Mouse (Mus musculus) ovary, postnatal 14 days (tissue): Measurements from ENCODE around the gene Dnajb12.
"Not testable (repeated sequence)": the region's sequence is repeated elsewhere in the genome, so short reads cannot be mapped to it uniquely, and the experiment has no call there.

Source experiments
- DNase-seq: peaks from one replicate; pipeline ENCODE4 v3.0.0; 2022; ENCODE audit warnings: low spot score

The Dnajb12 gene

GRCm38 (mm10) chr10:59870038-59870437 is 9.3 kb upstream of the Dnajb12 start:
- DNase-seq: no peak

DNA sequence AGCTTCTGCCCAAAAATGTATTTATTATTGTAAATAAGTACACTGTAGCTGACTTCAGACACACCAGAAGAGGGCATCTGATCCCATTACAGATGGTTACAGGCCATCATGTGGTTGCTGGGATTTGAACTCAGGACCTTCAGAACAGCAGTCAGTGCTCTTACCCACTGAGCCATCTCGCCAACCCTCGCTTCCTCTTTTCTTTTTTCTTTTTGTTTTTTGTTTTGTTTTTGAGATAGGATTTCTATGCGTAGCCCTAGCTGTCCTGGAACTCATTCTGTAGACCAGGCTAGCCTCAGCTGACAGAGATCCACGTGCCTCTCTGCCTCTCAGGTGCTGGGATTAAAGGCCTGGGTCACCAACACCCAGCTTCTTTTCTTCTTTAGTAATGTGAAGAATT is 6.7 kb upstream of the Dnajb12 start:
- DNase-seq: not testable (repeated sequence)

DNA sequence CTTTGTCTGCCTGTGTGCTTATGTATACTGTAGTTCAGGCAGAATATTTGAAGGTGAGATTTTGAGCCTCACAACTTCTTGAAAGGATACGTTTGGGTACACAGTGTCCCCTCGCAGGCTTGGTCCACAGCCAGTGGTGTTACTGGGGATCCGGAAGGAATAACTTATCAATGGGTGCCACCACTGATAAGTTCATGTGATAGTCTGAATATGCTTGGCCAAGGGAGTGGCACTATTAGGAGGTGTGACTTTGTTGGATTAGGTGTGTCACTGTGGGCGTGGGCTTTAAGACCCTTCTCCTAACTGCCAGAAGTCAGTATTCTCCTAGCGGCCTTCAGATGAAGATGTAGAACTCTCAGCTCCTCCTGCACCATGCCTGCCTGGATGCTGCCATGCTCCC is 6.2 kb upstream of the Dnajb12 start:
- DNase-seq: no peak

- no peak for DNase-seq
These were observed 5.7 kb upstream of the Dnajb12 start for GRCm38 (mm10) chr10:59873613-59874012.

DNA sequence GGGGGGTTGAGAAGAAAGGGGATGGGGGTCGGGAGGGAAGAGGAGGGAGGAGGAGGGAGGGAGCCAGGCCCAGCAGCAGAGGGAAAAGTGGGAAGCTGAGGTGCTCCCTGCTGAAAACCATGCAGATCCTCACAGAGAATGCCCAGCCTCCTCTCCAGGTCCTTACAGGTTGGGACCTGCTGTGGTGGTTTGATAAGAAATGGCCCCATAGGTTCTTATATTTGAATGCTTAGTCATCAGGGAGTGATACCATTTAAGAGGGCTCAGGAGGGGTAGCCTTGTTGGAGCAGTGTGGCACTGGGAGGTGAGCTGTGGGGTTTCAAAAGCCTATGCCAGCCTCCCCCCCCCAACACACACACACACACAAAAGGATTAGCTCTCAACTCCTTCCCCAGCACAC is 4.0 kb upstream of the Dnajb12 start:
- DNase-seq: no peak

- DNase-seq: not testable (repeated sequence)
These were observed 2.7 kb upstream of the Dnajb12 start for GRCm38 (mm10) chr10:59876698-59877097.

DNA sequence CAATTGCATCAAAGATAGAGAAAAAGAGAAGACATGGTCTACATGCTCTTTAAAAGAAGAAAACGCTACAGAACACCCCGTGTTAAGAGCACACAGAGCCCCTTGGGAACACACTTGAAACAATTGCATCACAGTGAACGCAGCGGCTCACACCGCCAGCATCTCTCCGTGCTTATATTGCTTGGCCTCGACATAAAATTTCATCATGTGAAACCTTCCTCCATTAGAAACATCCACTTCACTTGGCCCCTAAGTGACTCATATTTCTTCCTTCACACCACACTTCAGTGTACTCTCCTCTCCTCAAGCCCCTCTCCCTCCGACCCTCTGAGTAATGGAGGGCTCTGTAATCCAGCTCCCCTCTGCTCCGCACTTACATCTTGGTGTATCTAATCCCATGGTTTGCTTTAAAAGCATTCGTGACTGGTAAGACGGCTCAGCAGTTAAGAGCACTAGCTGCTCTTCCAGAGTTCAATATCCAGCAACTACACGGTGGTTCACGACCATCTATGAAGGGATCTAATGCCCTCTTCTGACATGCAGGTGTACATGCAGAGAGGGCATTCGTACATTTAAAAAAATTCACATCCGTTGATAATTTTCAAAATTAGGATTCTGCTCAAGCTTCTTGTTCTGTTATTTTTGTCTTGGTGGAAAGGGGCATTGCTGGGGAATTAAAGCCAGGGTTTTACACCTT is 1.8 kb upstream of the Dnajb12 start:
- no peak for DNase-seq

DNA sequence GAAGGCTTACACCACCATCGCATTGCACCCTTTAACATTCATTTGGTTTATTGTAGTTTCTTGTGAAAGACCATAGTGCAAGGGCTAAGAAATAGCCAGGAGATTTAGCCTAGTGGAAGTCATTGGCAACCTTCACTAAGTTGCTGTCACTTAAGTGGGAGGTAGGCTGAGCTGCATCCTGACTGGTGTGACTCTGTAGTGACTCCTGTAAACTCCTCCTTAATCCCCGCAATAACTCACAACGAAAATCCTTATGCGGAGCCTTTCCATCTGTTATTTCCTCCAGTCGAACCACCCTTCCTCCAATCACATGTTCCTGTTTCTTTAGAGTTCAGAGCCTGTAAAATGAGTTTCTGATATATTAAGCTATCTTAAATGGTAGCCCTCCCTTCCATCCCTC is 533 bp upstream of the Dnajb12 start:
- DNase-seq: no peak

DNA sequence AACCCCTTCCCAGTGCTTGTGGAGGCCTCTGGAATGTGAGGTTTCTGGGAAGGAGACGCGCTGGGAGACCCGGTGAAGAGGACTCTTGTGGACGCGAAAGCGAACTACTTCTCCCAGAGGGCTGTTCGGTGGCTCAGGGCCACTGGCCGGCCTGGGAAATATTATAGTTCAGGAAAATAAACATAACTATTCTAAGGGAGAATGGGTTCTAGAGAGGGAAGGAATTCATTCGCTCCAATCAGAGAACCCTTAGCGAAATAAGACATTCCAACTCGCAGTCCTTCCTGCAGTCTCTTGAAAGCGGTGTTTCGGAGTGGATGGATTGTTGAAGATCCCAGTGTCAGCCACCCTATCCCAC is 652 bp downstream of the Dnajb12 start:
- no peak for DNase-seq

DNA sequence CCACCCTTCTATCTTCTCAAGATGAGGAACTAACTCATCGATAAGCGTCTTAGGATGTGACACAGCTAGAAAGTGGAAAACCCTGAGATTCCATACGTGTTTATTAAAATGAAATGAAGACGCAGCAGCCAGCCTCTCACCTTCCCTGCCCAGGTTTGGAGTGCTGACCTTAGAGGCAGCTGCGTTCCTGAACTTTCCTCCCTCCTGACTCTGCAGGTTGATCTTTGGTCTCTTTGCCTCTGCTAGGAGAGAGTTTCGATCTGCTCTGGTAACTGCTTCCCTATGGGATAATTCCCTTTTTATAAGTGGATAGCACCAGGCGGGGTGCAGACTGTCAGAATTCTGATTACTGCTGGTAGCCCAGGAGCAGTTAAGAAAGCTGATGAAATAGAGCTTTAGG is 1.5 kb downstream of the Dnajb12 start:
- DNase-seq: no peak

DNA sequence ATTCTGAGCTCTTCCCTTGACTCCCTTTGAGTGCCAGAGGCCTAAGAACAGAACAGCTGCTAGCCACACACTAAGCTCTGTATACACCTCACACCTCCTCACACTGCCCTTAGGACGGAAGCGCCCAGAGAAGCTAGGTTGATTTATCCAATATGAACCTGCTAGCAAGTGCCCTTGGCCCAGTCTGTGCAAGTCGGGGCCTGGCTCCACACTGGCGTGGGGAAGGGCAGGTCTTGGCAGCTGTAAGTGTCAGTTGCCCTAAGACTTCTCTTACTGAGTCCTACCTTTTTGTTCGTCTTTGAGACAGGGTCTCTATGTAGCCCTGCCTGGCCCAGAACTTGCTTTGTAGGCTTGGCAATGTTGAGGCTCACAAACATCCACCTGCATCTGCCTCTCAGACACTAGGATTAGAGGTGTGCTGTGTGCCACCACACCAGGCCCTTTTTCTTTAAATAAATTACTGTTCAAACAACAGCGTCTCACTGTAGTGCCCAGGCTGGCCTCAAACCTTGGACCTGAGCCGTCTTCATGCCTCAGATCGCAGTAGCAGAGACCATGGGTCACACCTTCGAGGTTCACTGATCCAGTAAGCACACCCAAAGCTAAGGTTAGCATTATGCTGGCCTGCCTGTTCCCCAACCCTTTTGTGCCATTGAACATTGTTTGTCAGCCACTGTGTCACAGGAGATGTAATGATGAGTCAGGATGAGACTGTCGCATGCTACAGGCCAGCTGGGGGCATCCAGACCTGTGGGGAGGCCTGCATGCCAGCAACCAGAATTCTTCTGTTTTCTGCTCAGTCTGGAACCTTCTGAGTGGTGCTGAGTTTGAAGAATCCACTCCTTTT is 5.2 kb downstream of the Dnajb12 start:
- DNase-seq: no peak

- no peak for DNase-seq
These were observed 6.1 kb downstream of the Dnajb12 start for GRCm38 (mm10) chr10:59885174-59886080.

DNA sequence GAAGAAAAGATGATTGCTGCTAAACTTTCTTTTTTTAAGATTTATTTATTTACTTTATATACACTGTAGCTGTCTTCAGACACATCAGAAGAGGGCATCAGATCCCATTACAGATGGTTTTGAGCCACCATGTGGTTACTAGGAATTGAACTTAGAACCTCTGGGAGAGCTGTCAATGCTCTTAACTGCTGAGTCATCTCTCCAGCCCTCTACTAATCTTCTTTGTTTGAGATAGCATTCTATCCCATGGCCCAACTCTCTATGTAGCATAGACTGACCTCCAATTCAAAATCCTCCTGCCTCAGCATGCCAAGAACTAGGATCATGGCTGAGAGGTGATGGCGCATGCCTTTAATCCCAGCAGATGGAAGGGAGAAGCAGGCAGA is 6.7 kb downstream of the Dnajb12 start:
- DNase-seq: no peak

GRCm38 (mm10) chr10:59887432-59887831 is 8.1 kb downstream of the Dnajb12 start:
- DNase-seq: no peak

GRCm38 (mm10) chr10:59889339-59889738 is 10.0 kb downstream of the Dnajb12 start:
- DNase-seq: no peak

- no peak for DNase-seq
These were observed 10.8 kb downstream of the Dnajb12 start for GRCm38 (mm10) chr10:59889953-59890751.

GRCm38 (mm10) chr10:59892977-59893376 is 13.6 kb downstream of the Dnajb12 start:
- DNase-seq: no peak

GRCm38 (mm10) chr10:59894251-59895160 is 15.2 kb downstream of the Dnajb12 start:
- DNase-seq: peak; percentile 78

DNA sequence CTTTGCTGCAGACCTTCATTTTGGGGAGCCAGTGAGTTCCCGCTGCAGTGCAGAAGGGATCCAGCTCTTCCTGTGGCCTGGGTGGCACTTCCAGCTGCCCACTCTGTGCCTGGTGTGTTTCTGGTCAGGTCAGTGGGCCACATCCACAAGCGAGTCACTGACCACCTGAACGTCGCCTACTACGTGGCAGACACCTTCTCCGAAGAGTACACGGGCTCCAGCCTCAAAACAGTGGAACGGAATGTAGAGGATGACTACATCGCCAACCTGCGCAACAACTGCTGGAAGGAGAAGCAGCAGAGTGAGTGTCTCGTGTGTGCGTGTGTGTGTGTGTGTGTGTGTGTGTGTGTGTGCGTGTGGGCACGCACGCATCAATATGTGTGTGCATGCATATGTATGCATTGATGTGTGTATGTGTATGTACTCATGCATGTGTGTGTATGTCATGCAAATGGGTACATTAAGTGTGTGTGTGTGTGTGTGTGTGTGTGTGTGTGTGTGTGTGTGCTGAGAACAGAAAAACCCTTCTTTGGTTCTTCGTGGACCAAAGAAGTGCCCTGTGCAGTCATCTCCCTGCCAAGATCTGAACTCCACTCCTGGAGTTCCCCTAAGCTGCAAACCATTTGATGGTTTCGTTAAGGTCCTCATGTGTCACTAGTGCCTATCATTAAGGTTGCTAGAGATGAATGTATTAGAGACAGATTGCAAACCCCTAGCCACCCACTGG is 16.3 kb downstream of the Dnajb12 start:
- DNase-seq: no peak

DNA sequence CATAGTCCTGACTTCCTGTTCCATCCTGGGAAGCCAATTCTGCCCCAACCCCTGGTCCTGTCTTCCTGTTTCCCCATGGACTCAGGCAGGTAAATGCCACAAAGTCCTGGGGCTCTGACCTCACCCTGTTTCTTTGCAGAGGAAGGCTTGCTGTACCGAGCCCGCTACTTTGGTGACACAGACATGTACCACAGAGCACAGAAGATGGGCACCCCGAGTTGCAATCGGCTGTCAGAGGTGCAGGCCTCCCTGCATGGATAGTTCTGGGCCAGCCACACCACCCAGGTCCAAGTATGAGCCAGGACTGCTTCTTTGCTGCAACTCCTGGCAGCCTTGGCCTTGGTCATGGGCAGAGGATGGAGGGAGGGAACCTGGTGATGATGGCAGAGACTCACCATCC is 16.9 kb downstream of the Dnajb12 start:
- DNase-seq: no peak
